Mouse (Mus musculus): ENCODE data around the gene Fam135a. TPM values are rescaled to one million over a fixed set of nuclear protein-coding genes. Genes with fewer than 3 reads are reported as not detected.

Gene Fam135a
- polyA plus RNA-seq, 1 experiment from 2014 or later = 41.9 TPM

DNA sequence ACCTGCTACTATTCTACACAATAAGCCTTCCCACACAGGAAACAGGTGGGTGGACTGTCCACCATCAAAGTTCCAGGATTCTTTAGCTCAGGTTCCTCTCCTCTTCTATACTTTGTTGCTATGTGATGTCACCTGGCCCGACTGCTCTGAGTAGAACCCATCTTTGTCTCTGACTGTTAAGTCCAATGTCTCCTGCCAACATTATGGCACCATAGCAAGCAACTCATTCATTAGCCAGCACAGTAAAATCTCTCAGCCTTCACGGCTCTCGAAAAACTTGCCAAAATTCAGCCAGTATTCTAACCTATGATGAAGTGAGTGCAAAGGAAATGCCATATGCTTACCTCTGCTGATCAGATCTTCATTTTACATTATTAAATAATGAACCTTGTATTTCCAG is 14.0 kb downstream of the Fam135a start:
- H3K9ac ChIP-seq (ENCODE audit: low read length) = no peak overlapping the region
- ATAC-seq (ENCODE audit: insufficient read depth, low FRiP score, low TSS enrichment) (no peak), DNase-seq (ENCODE audit: low spot score) (no peak)
- H3K36me3 ChIP-seq (ENCODE audit: control insufficient read depth, insufficient read depth, low read length) = no peaks in the 10 kb centered on the region
- no peak overlapping the region for H3K4me2 ChIP-seq (ENCODE audit: low read depth)
- 93% methylated on average over 3 of the region's 3 CpGs for WGBS
- H3K4me1 ChIP-seq (ENCODE audit: control insufficient read depth, insufficient read depth, low read length) = no peaks in the 10 kb centered on the region
- no peaks in the 10 kb centered on the region for H3K9me3 ChIP-seq (ENCODE audit: control insufficient read depth, low read length)
- no peak overlapping the region for H3K4me3 ChIP-seq (ENCODE audit: low read depth, low read length)
- H3K27ac ChIP-seq (ENCODE audit: low read depth, low read length) = no peak overlapping the region
- no peaks in the 10 kb centered on the region for H3K27me3 ChIP-seq (ENCODE audit: control insufficient read depth, insufficient read depth, low read length)

DNA sequence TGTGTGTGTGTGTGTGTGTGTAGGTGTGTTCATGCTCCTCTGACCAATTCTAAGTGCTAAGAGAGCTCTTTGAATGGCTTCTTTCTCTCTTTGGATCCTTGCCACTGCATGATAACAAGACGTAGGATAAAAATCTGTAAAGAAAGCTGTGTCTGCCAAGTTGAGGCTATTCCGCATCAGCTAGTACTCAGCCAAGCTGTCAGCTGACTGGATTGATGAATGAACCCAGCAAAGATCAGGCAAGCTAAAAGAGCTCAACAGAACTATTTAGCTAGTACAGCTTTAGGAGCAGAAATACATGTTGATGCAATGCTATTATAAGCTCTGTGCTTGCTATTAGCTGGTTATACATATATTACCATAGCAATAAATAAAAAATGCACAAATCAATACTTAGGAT is 25.7 kb downstream of the Fam135a start:
- H3K36me3 ChIP-seq (ENCODE audit: control insufficient read depth, insufficient read depth, low read length) = no peaks in the 10 kb centered on the region
- no peaks in the 10 kb centered on the region for H3K9me3 ChIP-seq (ENCODE audit: control insufficient read depth, low read length)
- H3K27ac ChIP-seq (ENCODE audit: low read depth, low read length) = no peak overlapping the region
- DNase-seq (ENCODE audit: low spot score) (no peak), ATAC-seq (ENCODE audit: insufficient read depth, low FRiP score, low TSS enrichment) (no peak)
- H3K9ac ChIP-seq (ENCODE audit: low read length) = no peak overlapping the region
- 74% methylated on average over 2 of the region's 2 CpGs for WGBS
- no peak overlapping the region for H3K4me2 ChIP-seq (ENCODE audit: low read depth)
- no peak overlapping the region for H3K4me3 ChIP-seq (ENCODE audit: low read depth, low read length)
- H3K4me1 ChIP-seq (ENCODE audit: control insufficient read depth, insufficient read depth, low read length) = no peaks in the 10 kb centered on the region
- H3K27me3 ChIP-seq (ENCODE audit: control insufficient read depth, insufficient read depth, low read length) = no peaks in the 10 kb centered on the region

DNA sequence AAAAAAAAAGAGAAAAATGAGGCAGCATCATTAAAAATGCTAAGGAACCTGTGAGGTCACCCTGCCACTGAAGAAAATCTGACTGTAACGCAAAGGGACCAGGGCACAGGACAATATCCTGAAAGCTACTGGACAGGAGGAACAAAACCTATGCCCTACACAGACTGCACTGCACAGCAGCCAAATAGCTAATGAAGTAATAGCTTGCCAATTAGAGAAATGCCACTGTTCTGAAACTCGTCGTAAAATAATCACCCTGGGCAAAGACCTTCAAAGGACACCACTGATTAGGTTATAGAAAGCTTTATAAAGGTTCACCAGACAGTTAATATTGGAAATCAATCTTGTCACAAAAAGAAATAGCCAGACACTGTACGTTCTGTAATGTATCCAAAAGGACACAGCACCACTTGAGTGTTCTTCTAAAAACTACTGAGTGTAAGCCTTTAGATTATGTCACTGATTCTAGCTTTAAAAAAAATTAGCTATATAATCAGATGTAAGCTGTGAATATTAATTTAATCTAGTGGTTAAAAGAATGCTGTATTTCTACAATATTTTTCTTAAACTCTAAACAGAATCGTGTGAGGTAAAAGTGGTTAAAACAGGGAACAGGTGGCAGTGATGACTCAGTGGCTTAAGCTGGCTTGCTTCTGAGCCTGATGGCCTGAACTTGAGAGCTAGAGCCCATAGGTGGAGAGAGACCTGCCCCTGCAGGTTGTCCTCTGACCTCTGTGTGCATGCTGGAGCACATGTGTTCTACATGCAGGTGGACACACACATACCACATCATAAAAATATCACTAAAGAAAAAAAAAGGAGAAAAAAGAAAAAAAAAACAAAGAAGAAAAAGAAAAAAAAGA is 26.5 kb downstream of the Fam135a start:
- WGBS = 91% methylated on average over 5 of the region's 5 CpGs
- no peak overlapping the region for H3K4me3 ChIP-seq (ENCODE audit: low read depth, low read length)
- no peaks in the 10 kb centered on the region for H3K36me3 ChIP-seq (ENCODE audit: control insufficient read depth, insufficient read depth, low read length)
- H3K27me3 ChIP-seq (ENCODE audit: control insufficient read depth, insufficient read depth, low read length) = no peaks in the 10 kb centered on the region
- H3K4me1 ChIP-seq (ENCODE audit: control insufficient read depth, insufficient read depth, low read length) = no peaks in the 10 kb centered on the region
- no peak overlapping the region for H3K9ac ChIP-seq (ENCODE audit: low read length)
- no peak overlapping the region for H3K27ac ChIP-seq (ENCODE audit: low read depth, low read length)
- ATAC-seq (ENCODE audit: insufficient read depth, low FRiP score, low TSS enrichment) (no peak), DNase-seq (ENCODE audit: low spot score) (no peak)
- no peak overlapping the region for H3K4me2 ChIP-seq (ENCODE audit: low read depth)
- H3K9me3 ChIP-seq (ENCODE audit: control insufficient read depth, low read length) = no peaks in the 10 kb centered on the region

DNA sequence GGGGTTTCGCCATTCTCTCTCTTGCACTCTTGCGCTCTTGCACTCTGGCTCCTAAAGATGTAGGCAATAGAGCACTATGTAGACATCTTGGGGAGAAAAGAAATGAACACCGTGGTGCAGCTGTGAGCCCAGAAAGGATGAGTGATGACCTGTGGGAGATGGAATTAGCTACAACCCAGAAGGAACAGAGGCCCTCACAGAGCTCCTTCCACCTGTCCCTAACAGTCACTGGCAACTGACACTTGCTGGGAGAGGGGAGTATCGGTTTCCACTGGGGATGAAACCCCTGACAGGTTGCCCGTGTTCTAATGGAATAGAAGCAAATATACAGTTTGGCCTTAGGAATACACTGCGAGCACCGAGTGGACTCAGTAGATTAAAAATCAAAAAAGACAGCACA is 31.3 kb downstream of the Fam135a start:
- Histone ChIP-seq H3K9me3 (ENCODE audit: control insufficient read depth, low read length) (no peaks in the 10 kb centered on the region), H3K27me3 (ENCODE audit: control insufficient read depth, insufficient read depth, low read length) (no peaks in the 10 kb centered on the region), H3K4me2 (ENCODE audit: low read depth) (no peak overlapping the region), H3K27ac (ENCODE audit: low read depth, low read length) (no peak overlapping the region), H3K36me3 (ENCODE audit: control insufficient read depth, insufficient read depth, low read length) (no peaks in the 10 kb centered on the region), H3K4me3 (ENCODE audit: low read depth, low read length) (no peak overlapping the region), H3K9ac (ENCODE audit: low read length) (no peak overlapping the region), H3K4me1 (ENCODE audit: control insufficient read depth, insufficient read depth, low read length) (no peaks in the 10 kb centered on the region)
- ATAC-seq (ENCODE audit: insufficient read depth, low FRiP score, low TSS enrichment) = no peak
- no peak for DNase-seq (ENCODE audit: low spot score)
- 93% methylated on average over 7 of the region's 7 CpGs for WGBS

DNA sequence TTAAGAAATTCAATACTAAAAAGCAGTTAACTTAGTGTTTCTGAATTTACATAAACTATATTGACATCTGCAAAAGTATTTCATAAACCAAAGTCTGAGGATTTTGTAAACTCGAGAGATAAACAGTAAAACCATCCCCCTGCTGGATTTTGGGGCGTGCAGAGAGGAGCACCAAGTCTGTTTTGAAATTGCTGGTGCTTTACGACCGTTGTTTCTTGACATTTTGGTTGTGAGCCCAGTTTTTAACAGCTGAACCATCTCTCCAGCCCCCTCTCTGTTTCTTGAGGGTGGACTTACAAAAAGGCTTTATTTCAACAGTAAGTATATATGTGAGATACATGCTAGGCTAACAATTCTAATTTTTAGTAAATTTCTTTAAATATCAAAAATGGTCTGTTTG is 33.4 kb downstream of the Fam135a start:
- no peak for DNase-seq (ENCODE audit: low spot score)
- H3K4me1 ChIP-seq (ENCODE audit: control insufficient read depth, insufficient read depth, low read length) = no peaks in the 10 kb centered on the region
- no peaks in the 10 kb centered on the region for H3K9me3 ChIP-seq (ENCODE audit: control insufficient read depth, low read length)
- no peak overlapping the region for H3K27ac ChIP-seq (ENCODE audit: low read depth, low read length)
- H3K27me3 ChIP-seq (ENCODE audit: control insufficient read depth, insufficient read depth, low read length) = no peaks in the 10 kb centered on the region
- no peak overlapping the region for H3K4me2 ChIP-seq (ENCODE audit: low read depth)
- H3K9ac ChIP-seq (ENCODE audit: low read length) = no peak overlapping the region
- WGBS = 88% methylated on average over 4 of the region's 4 CpGs
- H3K4me3 ChIP-seq (ENCODE audit: low read depth, low read length) = no peak overlapping the region
- H3K36me3 ChIP-seq (ENCODE audit: control insufficient read depth, insufficient read depth, low read length) = no peaks in the 10 kb centered on the region
- no peak for ATAC-seq (ENCODE audit: insufficient read depth, low FRiP score, low TSS enrichment)

DNA sequence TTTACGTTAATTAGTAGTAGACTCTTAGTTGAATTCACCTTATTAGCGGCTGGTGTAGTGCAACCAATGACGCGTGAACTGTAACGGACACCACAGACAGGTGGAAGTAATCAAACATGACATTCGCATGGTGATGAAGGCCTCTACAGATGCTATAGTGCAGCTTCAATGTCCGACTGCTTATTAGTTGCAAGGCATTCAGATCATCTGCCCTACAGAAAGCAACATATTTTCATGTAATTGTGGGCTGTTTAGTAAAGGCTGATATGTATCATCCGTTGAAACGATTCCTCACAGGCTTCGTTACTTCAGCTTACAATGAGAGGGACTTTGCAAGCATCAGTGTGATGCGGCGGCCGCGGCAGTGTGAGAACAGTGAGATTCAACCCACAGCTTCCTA is 44.4 kb downstream of the Fam135a start:
- Histone ChIP-seq H3K36me3 (ENCODE audit: control insufficient read depth, insufficient read depth, low read length) (no peaks in the 10 kb centered on the region), H3K9ac (ENCODE audit: low read length) (no peak overlapping the region), H3K4me3 (ENCODE audit: low read depth, low read length) (no peak overlapping the region), H3K9me3 (ENCODE audit: control insufficient read depth, low read length) (no peaks in the 10 kb centered on the region), H3K4me1 (ENCODE audit: control insufficient read depth, insufficient read depth, low read length) (no peaks in the 10 kb centered on the region), H3K27me3 (ENCODE audit: control insufficient read depth, insufficient read depth, low read length) (no peaks in the 10 kb centered on the region), H3K4me2 (ENCODE audit: low read depth) (no peak overlapping the region), H3K27ac (ENCODE audit: low read depth, low read length) (no peak overlapping the region)
- 94% methylated on average over 14 of the region's 14 CpGs for WGBS
- DNase-seq (ENCODE audit: low spot score) = no peak
- ATAC-seq (ENCODE audit: insufficient read depth, low FRiP score, low TSS enrichment) = no peak

DNA sequence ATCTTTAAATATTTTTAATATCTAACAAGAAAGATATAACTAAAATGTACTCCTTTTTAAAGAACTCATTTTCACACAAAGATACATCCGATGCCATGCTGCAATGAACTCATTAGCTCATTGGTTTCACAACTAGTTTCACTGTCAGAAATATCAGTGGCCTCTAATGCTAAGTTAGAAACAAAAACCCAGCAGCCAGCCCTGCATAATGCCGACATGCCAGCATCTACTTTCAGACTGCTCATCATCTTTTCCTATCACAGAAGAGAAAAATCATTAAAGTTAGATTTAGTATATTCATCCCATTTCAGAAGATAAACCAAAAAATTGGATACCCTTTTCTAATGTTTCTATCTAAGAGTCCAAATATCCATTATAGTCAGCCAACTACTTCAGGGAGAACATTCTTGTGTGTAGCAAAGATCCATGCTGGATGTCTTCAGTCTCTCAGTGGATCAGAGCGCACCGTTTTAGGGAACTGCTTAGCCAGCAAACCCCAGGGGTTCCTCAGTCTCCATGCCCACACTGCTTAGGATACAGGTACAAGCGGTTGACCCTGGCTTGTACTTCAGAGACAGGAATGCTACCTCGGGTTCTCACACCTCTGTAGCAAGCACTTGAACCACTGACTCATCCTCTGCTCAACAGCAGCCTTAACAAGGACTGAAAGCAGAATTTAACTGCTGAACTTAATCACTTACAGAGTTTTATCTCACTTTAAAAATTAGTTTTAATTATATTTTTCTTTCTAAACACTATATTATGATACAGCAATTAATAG is 53.2 kb downstream of the Fam135a start:
- no peak for DNase-seq (ENCODE audit: low spot score)
- 78% methylated on average over 6 of the region's 6 CpGs for WGBS
- Histone ChIP-seq H3K4me1 (ENCODE audit: control insufficient read depth, insufficient read depth, low read length) (no peaks in the 10 kb centered on the region), H3K9ac (ENCODE audit: low read length) (no peak overlapping the region), H3K4me3 (ENCODE audit: low read depth, low read length) (no peak overlapping the region), H3K27ac (ENCODE audit: low read depth, low read length) (no peak overlapping the region), H3K9me3 (ENCODE audit: control insufficient read depth, low read length) (no peaks in the 10 kb centered on the region), H3K27me3 (ENCODE audit: control insufficient read depth, insufficient read depth, low read length) (no peaks in the 10 kb centered on the region), H3K36me3 (ENCODE audit: control insufficient read depth, insufficient read depth, low read length) (no peaks in the 10 kb centered on the region; the same call in 1 of the 2 replicates), H3K4me2 (ENCODE audit: low read depth) (no peak overlapping the region)
- no peak for ATAC-seq (ENCODE audit: insufficient read depth, low FRiP score, low TSS enrichment)

DNA sequence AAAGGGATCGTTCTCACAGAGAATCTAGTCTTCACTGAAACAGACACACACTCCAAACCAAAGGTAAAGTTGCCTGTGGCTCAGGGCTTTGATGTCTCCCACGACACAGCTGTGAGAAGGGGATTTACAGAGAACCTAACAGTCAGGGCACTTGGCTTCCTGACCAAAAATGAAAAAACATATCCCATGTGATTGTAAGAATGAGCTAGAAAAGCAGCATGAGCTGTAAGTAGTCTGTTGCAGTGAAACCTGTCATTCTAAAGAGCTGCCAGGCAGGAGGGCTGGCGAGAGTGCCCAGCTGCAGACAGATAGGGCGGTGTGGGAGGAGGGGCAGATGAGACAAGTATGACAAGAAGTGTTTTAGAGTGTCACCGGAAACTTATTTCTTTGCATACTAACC is 54.5 kb downstream of the Fam135a start:
- Histone ChIP-seq H3K36me3 (ENCODE audit: control insufficient read depth, insufficient read depth, low read length) (no peaks in the 10 kb centered on the region; the same call in 1 of the 2 replicates), H3K9me3 (ENCODE audit: control insufficient read depth, low read length) (no peaks in the 10 kb centered on the region), H3K4me1 (ENCODE audit: control insufficient read depth, insufficient read depth, low read length) (no peaks in the 10 kb centered on the region), H3K9ac (ENCODE audit: low read length) (no peak overlapping the region), H3K27ac (ENCODE audit: low read depth, low read length) (no peak overlapping the region), H3K4me2 (ENCODE audit: low read depth) (no peak overlapping the region), H3K27me3 (ENCODE audit: control insufficient read depth, insufficient read depth, low read length) (no peaks in the 10 kb centered on the region), H3K4me3 (ENCODE audit: low read depth, low read length) (no peak overlapping the region)
- DNase-seq (ENCODE audit: low spot score) (no peak), ATAC-seq (ENCODE audit: insufficient read depth, low FRiP score, low TSS enrichment) (no peak)
- WGBS = 76% methylated on average over 5 of the region's 5 CpGs

Data from neural tube, embryonic 11.5 days (tissue).